Mouse (Mus musculus): ENCODE data around the gene Atad5. TPM values are rescaled to one million over a fixed set of nuclear protein-coding genes. Genes with fewer than 3 reads are reported as not detected.

The Atad5 gene
- total and polyA plus RNA-seq, 3 experiments, result 17.1 to 66.9 (median 22.6) TPM

GRCm38 (mm10) chr11:80116411-80116810 is 27.2 kb downstream of the Atad5 start:
- H3K4me1 ChIP-seq (ENCODE audit: control insufficient read depth in 1 of 2, insufficient read depth in 2 of 2, low read length in 2 of 2), result no peaks in the 10 kb centered on the region
- no peak overlapping the region for H3K4me3 ChIP-seq (ENCODE audit: control insufficient read depth in 1 of 2, insufficient read depth in 1 of 2, low read depth in 2 of 2, low read length in 2 of 2)
- TF ChIP-seq SIN3A (IDR thresholded peaks at IDR 0.05; ENCODE audit: low read length) (no peak), POLR2AphosphoS2 (IDR thresholded peaks at IDR 0.05; ENCODE audit: low read length) (no peak), ZC3H11A (IDR thresholded peaks at IDR 0.05; ENCODE audit: low read depth, low read length) (no peak), ETS1 (IDR thresholded peaks at IDR 0.05; ENCODE audit: low read depth, low read length) (no peak), CHD1 (IDR thresholded peaks at IDR 0.05; ENCODE audit: low read depth, low read length) (no peak), POLR2AphosphoS5 (IDR thresholded peaks at IDR 0.05; ENCODE audit: borderline replicate concordance, low read depth, low read length) (no peak), JUND (IDR thresholded peaks at IDR 0.05; ENCODE audit: low read depth, low read length) (no peak), MAFK (IDR thresholded peaks at IDR 0.05; ENCODE audit: borderline replicate concordance, low read depth, low read length) (no peak), E2F4 (IDR thresholded peaks at IDR 0.05; ENCODE audit: borderline replicate concordance, low read depth, low read length) (no peak), ZNF384 (IDR thresholded peaks at IDR 0.05; ENCODE audit: low read depth, low read length) (no peak), TAL1 (IDR thresholded peaks at IDR 0.05; ENCODE audit: low read length) (no peak), NELFE (IDR thresholded peaks at IDR 0.05; ENCODE audit: low read depth, low read length) (no peak), CTCF (IDR thresholded peaks at IDR 0.05 in 2 of 3, conservative IDR thresholded peaks at IDR 0.05 in 1 of 3; ENCODE audit: control insufficient read depth in 1 of 3, insufficient read depth in 1 of 3, low read depth in 2 of 3, low read length in 3 of 3, poor library complexity in 1 of 3, severe bottlenecking in 1 of 3) (no peak), ELF1 (IDR thresholded peaks at IDR 0.05; ENCODE audit: low read depth, low read length) (no peak), BHLHE40 (IDR thresholded peaks at IDR 0.05; ENCODE audit: borderline replicate concordance, low read depth, low read length) (no peak)
- H3K9ac ChIP-seq (ENCODE audit: control insufficient read depth, low read depth, low read length, poor library complexity, severe bottlenecking), result no peak overlapping the region
- H3K9me3 ChIP-seq (replicated peaks; ENCODE audit: insufficient read depth, low read length), result no peaks in the 10 kb centered on the region
- H3K79me2 ChIP-seq (ENCODE audit: control insufficient read depth, insufficient read depth, low read length, poor library complexity), result no peaks in the 10 kb centered on the region
- H3K27ac ChIP-seq (ENCODE audit: control insufficient read depth, low read depth, low read length), result no peak overlapping the region
- H3K27me3 ChIP-seq (ENCODE audit: control insufficient read depth in 1 of 2, insufficient read depth in 2 of 2, low read length in 2 of 2), result no peaks in the 10 kb centered on the region
- H3K36me3 ChIP-seq (ENCODE audit: control insufficient read depth in 1 of 2, insufficient read depth in 2 of 2, low read length in 2 of 2), result peaks cover 0 to 70% of the 10 kb centered on the region in 2 experiments; a peak in 2 of 4 replicates
- DNase-seq (ENCODE audit: low read depth, low spot score), result no peak

- H3K4me3 ChIP-seq (ENCODE audit: control insufficient read depth in 1 of 2, insufficient read depth in 1 of 2, low read depth in 2 of 2, low read length in 2 of 2), result no peak overlapping the region
- H3K4me1 ChIP-seq (ENCODE audit: control insufficient read depth in 1 of 2, insufficient read depth in 2 of 2, low read length in 2 of 2), result peaks cover 0 to 3% of the 10 kb centered on the region in 2 experiments; a peak in 1 of 4 replicates
- no peaks in the 10 kb centered on the region for H3K9me3 ChIP-seq (replicated peaks; ENCODE audit: insufficient read depth, low read length)
- no peak for DNase-seq (ENCODE audit: low read depth, low spot score)
- TF ChIP-seq MAX (IDR thresholded peaks at IDR 0.05; ENCODE audit: low read length) (no peak), MXI1 (IDR thresholded peaks at IDR 0.05; ENCODE audit: low read depth, low read length) (no peak), ZC3H11A (IDR thresholded peaks at IDR 0.05; ENCODE audit: low read depth, low read length) (no peak), MYC (IDR thresholded peaks at IDR 0.05; ENCODE audit: low read depth, low read length) (no peak), E2F4 (IDR thresholded peaks at IDR 0.05; ENCODE audit: borderline replicate concordance, low read depth, low read length) (no peak), TCF12 (IDR thresholded peaks at IDR 0.05; ENCODE audit: low read depth, low read length) (no peak)
- H3K36me3 ChIP-seq (ENCODE audit: control insufficient read depth in 1 of 2, insufficient read depth in 2 of 2, low read length in 2 of 2), result peaks cover 4 to 36% of the 10 kb centered on the region in 2 experiments
- H3K27me3 ChIP-seq (ENCODE audit: control insufficient read depth in 1 of 2, insufficient read depth in 2 of 2, low read length in 2 of 2), result no peaks in the 10 kb centered on the region
- H3K27ac ChIP-seq (ENCODE audit: control insufficient read depth, low read depth, low read length), result no peak overlapping the region
- no peaks in the 10 kb centered on the region for H3K79me2 ChIP-seq (ENCODE audit: control insufficient read depth, insufficient read depth, low read length, poor library complexity)
- H3K9ac ChIP-seq (ENCODE audit: control insufficient read depth, low read depth, low read length, poor library complexity, severe bottlenecking), result no peak overlapping the region
Measured at GRCm38 (mm10) chr11:80132050-80132449, 42.9 kb downstream of the Atad5 start.
